Mouse (Mus musculus): ENCODE data around the gene Cenpl. TPM values are rescaled to one million over a fixed set of nuclear protein-coding genes. Genes with fewer than 3 reads are reported as not detected.

The Cenpl gene
- polyA plus RNA-seq, 1 experiment from 2014 or later: 25.7 TPM

- Histone ChIP-seq H3K4me2 (no peak overlapping the region), H3K4me1 (no peaks in the 10 kb centered on the region), H3K36me3 (peaks cover 3% of the 10 kb centered on the region; the same call in 1 of the 2 replicates), H3K9ac (no peak overlapping the region), H3K4me3 (replicated peaks) (no peak overlapping the region), H3K9me3 (no peaks in the 10 kb centered on the region), H3K27me3 (replicated peaks) (no peaks in the 10 kb centered on the region), H3K27ac (no peak overlapping the region)
- WGBS: 93% methylated on average over 1 of the region's 1 CpGs
- ATAC-seq (ENCODE audit: insufficient read depth, low FRiP score, low read depth): no peak
Observed at GRCm38 (mm10) chr1:161057164-161057563, 13.3 kb upstream of the Cenpl start.

- ATAC-seq (ENCODE audit: insufficient read depth, low FRiP score, low read depth): no peak
- no peaks in the 10 kb centered on the region for H3K9me3 ChIP-seq
- no peaks in the 10 kb centered on the region for H3K4me1 ChIP-seq
- 83% methylated on average over 1 of the region's 1 CpGs for WGBS
- H3K4me3 ChIP-seq (replicated peaks): no peak overlapping the region
- H3K36me3 ChIP-seq: peaks cover 5% of the 10 kb centered on the region
- no peak overlapping the region for H3K9ac ChIP-seq
- no peak overlapping the region for H3K27ac ChIP-seq
- H3K27me3 ChIP-seq (replicated peaks): no peaks in the 10 kb centered on the region
- H3K4me2 ChIP-seq: no peak overlapping the region
Observed at GRCm38 (mm10) chr1:161063351-161063750, 7.2 kb upstream of the Cenpl start.

- peaks cover 2% of the 10 kb centered on the region; the same call in 1 of the 2 replicates for H3K36me3 ChIP-seq
- no peaks in the 10 kb centered on the region for H3K9me3 ChIP-seq
- H3K9ac ChIP-seq: peak overlapping the region; percentile 64
- under 1% methylated on average over 12 of the region's 12 CpGs for WGBS
- no peaks in the 10 kb centered on the region for H3K27me3 ChIP-seq (replicated peaks)
- ATAC-seq (ENCODE audit: insufficient read depth, low FRiP score, low read depth): no peak
- H3K4me2 ChIP-seq: peak overlapping the region; percentile 63
- H3K4me3 ChIP-seq (replicated peaks): peak overlapping the region; percentile 66
- peak overlapping the region; percentile 42 for H3K27ac ChIP-seq
- peaks cover 10% of the 10 kb centered on the region; the same call in 1 of the 2 replicates for H3K4me1 ChIP-seq
Observed at GRCm38 (mm10) chr1:161071272-161071620, 733 bp downstream of the Cenpl start.

GRCm38 (mm10) chr1:161076238-161076637 is 5.7 kb downstream of the Cenpl start:
- H3K36me3 ChIP-seq: peaks cover 3% of the 10 kb centered on the region; the same call in 1 of the 2 replicates
- H3K27ac ChIP-seq: no peak overlapping the region
- no peak overlapping the region for H3K9ac ChIP-seq
- H3K4me3 ChIP-seq (replicated peaks): no peak overlapping the region
- no peak; the same call in 1 of the 2 replicates for ATAC-seq (ENCODE audit: insufficient read depth, low FRiP score, low read depth)
- WGBS: 84% methylated on average over 6 of the region's 6 CpGs
- H3K4me2 ChIP-seq: no peak overlapping the region
- no peaks in the 10 kb centered on the region for H3K27me3 ChIP-seq (replicated peaks)
- no peaks in the 10 kb centered on the region for H3K9me3 ChIP-seq
- peaks cover 8% of the 10 kb centered on the region; the same call in 1 of the 2 replicates for H3K4me1 ChIP-seq

- Histone ChIP-seq H3K4me2 (no peak overlapping the region), H3K27me3 (replicated peaks) (no peaks in the 10 kb centered on the region), H3K9ac (no peak overlapping the region), H3K27ac (no peak overlapping the region), H3K36me3 (peaks cover 3% of the 10 kb centered on the region; the same call in 1 of the 2 replicates), H3K4me3 (replicated peaks) (no peak overlapping the region), H3K4me1 (peaks cover 4% of the 10 kb centered on the region; the same call in 1 of the 2 replicates), H3K9me3 (no peaks in the 10 kb centered on the region)
- 90% methylated on average over 3 of the region's 3 CpGs for WGBS
- ATAC-seq (ENCODE audit: insufficient read depth, low FRiP score, low read depth): no peak
Observed at GRCm38 (mm10) chr1:161077243-161077642, 6.7 kb downstream of the Cenpl start.

- H3K9ac ChIP-seq: no peak overlapping the region
- no peak overlapping the region for H3K4me3 ChIP-seq (replicated peaks)
- H3K36me3 ChIP-seq: peaks cover 8% of the 10 kb centered on the region; the same call in 1 of the 2 replicates
- H3K27me3 ChIP-seq (replicated peaks): no peaks in the 10 kb centered on the region
- no peak overlapping the region for H3K4me2 ChIP-seq
- no peaks in the 10 kb centered on the region for H3K4me1 ChIP-seq
- no peak overlapping the region for H3K27ac ChIP-seq
- 88% methylated on average over 4 of the region's 4 CpGs for WGBS
- no peak for ATAC-seq (ENCODE audit: insufficient read depth, low FRiP score, low read depth)
- no peaks in the 10 kb centered on the region for H3K9me3 ChIP-seq
Observed at GRCm38 (mm10) chr1:161099721-161100405, 29.4 kb downstream of the Cenpl start.

- Histone ChIP-seq H3K4me2 (no peak overlapping the region), H3K4me3 (replicated peaks) (no peak overlapping the region), H3K36me3 (peaks cover 12% of the 10 kb centered on the region; the same call in 1 of the 2 replicates), H3K9me3 (no peaks in the 10 kb centered on the region), H3K4me1 (no peaks in the 10 kb centered on the region), H3K27me3 (replicated peaks) (no peaks in the 10 kb centered on the region), H3K9ac (no peak overlapping the region), H3K27ac (no peak overlapping the region)
- WGBS: 66% methylated on average over 1 of the region's 1 CpGs
- no peak for ATAC-seq (ENCODE audit: insufficient read depth, low FRiP score, low read depth)
Observed at GRCm38 (mm10) chr1:161103842-161104241, 33.3 kb downstream of the Cenpl start.

- 84% methylated on average over 8 of the region's 8 CpGs for WGBS
- Histone ChIP-seq H3K4me3 (replicated peaks) (no peak overlapping the region), H3K4me2 (no peak overlapping the region), H3K27me3 (replicated peaks) (no peaks in the 10 kb centered on the region), H3K4me1 (no peaks in the 10 kb centered on the region), H3K27ac (no peak overlapping the region), H3K9ac (no peak overlapping the region), H3K9me3 (no peaks in the 10 kb centered on the region), H3K36me3 (0 out of 2 replicates have a peak, but pooled peaks cover 8% of the 10 kb centered on the region)
- no peak for ATAC-seq (ENCODE audit: insufficient read depth, low FRiP score, low read depth)
Observed at GRCm38 (mm10) chr1:161109216-161109615, 38.7 kb downstream of the Cenpl start.

GRCm38 (mm10) chr1:161114591-161114990 is 44.1 kb downstream of the Cenpl start:
- Histone ChIP-seq H3K27ac (peak overlapping the region; percentile 40; the same call in 1 of the 2 replicates), H3K36me3 (no peaks in the 10 kb centered on the region), H3K9ac (no peak overlapping the region), H3K9me3 (no peaks in the 10 kb centered on the region), H3K4me2 (no peak overlapping the region), H3K27me3 (replicated peaks) (no peaks in the 10 kb centered on the region), H3K4me3 (replicated peaks) (no peak overlapping the region), H3K4me1 (no peaks in the 10 kb centered on the region; the same call in 1 of the 2 replicates)
- ATAC-seq (ENCODE audit: insufficient read depth, low FRiP score, low read depth): no peak

- ATAC-seq (ENCODE audit: insufficient read depth, low FRiP score, low read depth): no peak
- 83% methylated on average over 10 of the region's 10 CpGs for WGBS
- H3K4me1 ChIP-seq: no peaks in the 10 kb centered on the region
Observed at GRCm38 (mm10) chr1:161122661-161123418, 52.3 kb downstream of the Cenpl start.

GRCm38 (mm10) chr1:161126461-161126860 is 55.9 kb downstream of the Cenpl start:
- H3K27ac ChIP-seq: no peak overlapping the region
- H3K4me3 ChIP-seq (replicated peaks): no peak overlapping the region
- H3K27me3 ChIP-seq (replicated peaks): no peaks in the 10 kb centered on the region
- H3K4me2 ChIP-seq: no peak overlapping the region
- no peaks in the 10 kb centered on the region for H3K9me3 ChIP-seq
- no peak for ATAC-seq (ENCODE audit: insufficient read depth, low FRiP score, low read depth)
- 75% methylated on average over 1 of the region's 1 CpGs for WGBS
- no peaks in the 10 kb centered on the region for H3K4me1 ChIP-seq
- no peak overlapping the region for H3K9ac ChIP-seq
- H3K36me3 ChIP-seq: no peaks in the 10 kb centered on the region

More at GRCm38 (mm10) chr1:161122661-161123418, 52.3 kb downstream of the Cenpl start:
- no peak overlapping the region for H3K4me2 ChIP-seq
- no peak overlapping the region for H3K27ac ChIP-seq
- H3K4me3 ChIP-seq (replicated peaks): no peak overlapping the region
- no peaks in the 10 kb centered on the region for H3K9me3 ChIP-seq
- H3K27me3 ChIP-seq (replicated peaks): no peaks in the 10 kb centered on the region
- H3K36me3 ChIP-seq: no peaks in the 10 kb centered on the region
- no peak overlapping the region for H3K9ac ChIP-seq
